Mouse (Mus musculus) bone marrow, adult 2 months (tissue): ENCODE results near the gene Nub1. TPM values are rescaled to one million over a fixed set of nuclear protein-coding genes. Genes with fewer than 3 reads are reported as not detected.
"Not testable (repeated sequence)": the region's sequence is repeated elsewhere in the genome, so short reads cannot be mapped to it uniquely, and the experiment has no call there.

ENCODE experiments used
- H3K27ac ChIP-seq: fragments of 200-500 bp; 2 replicates; pipeline ENCODE4 v1.5.1; 2012; ENCODE audit warnings: low read depth, mild to moderate bottlenecking, control low read depth, inconsistent platforms, low read length; ENCODE audit not compliant: control insufficient read depth, poor library complexity, insufficient read depth
- H3K4me1 ChIP-seq: fragments of 200-500 bp; 2 replicates; pipeline ENCODE4 v1.6.1; 2011; ENCODE audit warnings: low read length; ENCODE audit not compliant: control insufficient read depth, insufficient read depth
- H3K4me3 ChIP-seq: fragments of 200-500 bp; replicated peaks from 2 replicates; pipeline ENCODE3; 2011; ENCODE audit warnings: mild to moderate bottlenecking, low read depth, low read length, control low read depth; ENCODE audit not compliant: control insufficient read depth
- CTCF ChIP-seq: fragments of 200-500 bp; IDR thresholded peaks from 2 replicates; pipeline ENCODE4 v1.5.1; 2011; ENCODE audit warnings: low read length, control low read depth; ENCODE audit not compliant: control insufficient read depth, insufficient read depth
- POLR2A ChIP-seq: fragments of 200-500 bp; IDR thresholded peaks from 2 replicates; pipeline ENCODE4 v1.6.1; 2011; ENCODE audit warnings: low read depth, mild to moderate bottlenecking, control low read depth, low read length, borderline replicate concordance; ENCODE audit not compliant: control insufficient read depth
- WGBS: fragments of 180-500 bp; shearing (Covaris S2); methylation state at CpG from one replicate; pipeline ENCODE4 v1.1.7; 2018; 5-methylcytosine and 5-hydroxymethylcytosine counted together
- polyA plus RNA-seq: library from polyadenylated mRNA; stranded (reverse); fragments of >200 nt; gene quantifications from 2 replicates; pipeline ENCODE4 v1.2.4, GENCODE M21; 2011; ENCODE audit warnings: low replicate concordance; ENCODE audit not compliant: missing spikeins, insufficient read depth, insufficient read length

Nub1 gene
- polyA plus RNA-seq, 1 experiment: 35.7 TPM

DNA sequence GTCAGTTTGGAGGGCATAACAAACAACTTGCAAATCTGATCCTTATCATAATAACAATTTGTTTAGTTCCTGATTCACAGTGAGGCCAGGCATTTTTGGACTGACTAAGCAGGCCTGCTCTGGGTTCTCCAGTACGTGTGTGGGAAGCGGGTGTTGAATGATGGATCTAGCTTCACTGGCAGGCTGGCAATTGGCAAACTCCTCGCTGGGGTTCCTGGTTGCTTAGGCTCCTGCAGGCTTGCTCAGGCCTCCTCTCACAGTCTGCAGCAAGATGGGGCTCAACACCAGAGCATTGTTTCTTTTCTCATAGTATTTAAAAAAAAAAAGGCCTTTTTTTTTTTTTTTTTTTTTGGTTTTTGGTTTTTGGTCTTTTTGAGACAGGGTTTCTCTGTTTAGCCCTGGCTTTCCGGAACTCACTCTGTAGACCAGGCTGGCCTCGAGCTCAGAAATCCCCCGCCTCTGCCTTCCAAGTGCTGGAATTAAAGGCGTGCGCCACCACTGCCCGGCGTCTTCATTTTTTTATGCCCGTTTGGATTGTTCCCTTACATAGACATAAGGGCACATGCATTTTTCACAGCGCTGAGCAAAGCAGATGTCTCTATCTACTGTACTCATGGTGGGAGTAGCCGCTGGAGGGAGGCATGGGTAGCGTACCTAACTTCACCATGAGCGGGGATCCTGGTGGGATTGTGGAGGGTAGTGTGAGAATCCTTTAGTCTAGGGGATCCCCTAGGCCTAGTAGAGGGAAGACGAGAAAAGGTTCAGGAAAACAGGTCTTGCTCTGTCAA, 560 bp upstream of the Nub1 start:
- TF ChIP-seq CTCF (no peak), POLR2A (no peak)
- WGBS: 31% methylated on average over 16 of the region's 16 CpGs
- Histone ChIP-seq H3K27ac (peak overlapping the region; percentile 72), H3K4me3 (peak overlapping the region; percentile 63), H3K4me1 (peaks cover 1% of the 10 kb centered on the region; the same call in 1 of the 2 replicates)

DNA sequence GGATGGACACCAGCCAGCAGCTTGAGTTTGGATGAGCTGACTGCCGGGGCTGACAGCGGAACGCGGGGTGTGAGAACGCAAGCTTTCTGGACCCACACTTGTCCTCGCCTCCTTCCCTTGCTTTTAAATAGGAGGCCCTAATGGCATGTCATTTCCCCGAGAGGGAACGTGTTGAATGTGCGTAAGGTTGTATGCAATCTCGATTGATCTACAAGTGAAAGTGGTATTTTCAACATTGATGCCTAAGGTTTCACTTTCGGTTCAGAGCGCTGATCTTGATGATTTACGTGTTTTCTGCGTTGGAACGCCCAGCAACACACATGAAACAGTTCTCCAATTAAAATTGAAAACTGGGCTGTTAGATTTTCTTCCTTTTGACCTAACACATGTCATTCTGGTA, 844 bp downstream of the Nub1 start:
- H3K4me1 ChIP-seq: peaks cover 1% of the 10 kb centered on the region; the same call in 1 of the 2 replicates
- under 1% methylated on average over 15 of the region's 15 CpGs for WGBS
- TF ChIP-seq POLR2A (no peak; the same call in 1 of the 2 replicates), CTCF (no peak)
- H3K27ac ChIP-seq: peak overlapping the region; percentile 72
- peak overlapping the region; percentile 99 for H3K4me3 ChIP-seq

DNA sequence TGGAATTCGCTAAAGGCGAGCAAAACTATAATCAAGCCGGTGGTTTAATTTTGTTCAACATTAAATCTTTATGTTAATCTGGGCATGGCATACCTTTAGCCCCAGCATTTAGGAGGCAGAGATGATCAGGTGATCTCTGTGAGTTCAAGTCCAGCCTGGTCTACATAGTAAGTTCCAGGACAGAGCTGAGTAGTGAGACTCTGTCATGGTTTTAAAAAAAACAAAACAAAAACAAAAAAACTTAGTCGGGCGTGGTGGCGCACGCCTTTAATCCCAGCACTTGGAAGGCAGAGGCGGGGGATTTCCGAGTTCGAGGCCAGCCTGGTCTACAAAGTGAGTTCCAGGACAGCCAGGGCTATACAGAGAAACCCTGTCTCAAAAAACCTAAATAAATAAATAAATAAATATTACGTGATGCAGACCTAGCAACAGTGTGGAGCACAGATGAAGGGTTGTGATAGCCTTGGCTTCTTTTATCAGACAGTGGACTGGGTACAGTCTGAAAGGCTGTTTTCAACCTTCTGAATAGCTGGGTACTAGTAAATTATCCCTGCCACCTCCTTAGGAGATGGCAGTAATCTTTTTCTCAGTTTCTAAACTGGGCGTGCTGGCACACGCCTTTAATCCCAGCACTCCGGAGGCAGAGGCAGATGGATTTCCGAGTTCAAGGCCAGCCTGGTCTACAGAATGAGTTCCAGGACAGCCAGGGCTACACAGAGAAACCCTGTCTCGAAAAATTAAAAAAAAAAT, 1.5 kb downstream of the Nub1 start:
- not testable (repeated sequence) for H3K4me3 ChIP-seq, H3K27ac ChIP-seq, H3K4me1 ChIP-seq

DNA sequence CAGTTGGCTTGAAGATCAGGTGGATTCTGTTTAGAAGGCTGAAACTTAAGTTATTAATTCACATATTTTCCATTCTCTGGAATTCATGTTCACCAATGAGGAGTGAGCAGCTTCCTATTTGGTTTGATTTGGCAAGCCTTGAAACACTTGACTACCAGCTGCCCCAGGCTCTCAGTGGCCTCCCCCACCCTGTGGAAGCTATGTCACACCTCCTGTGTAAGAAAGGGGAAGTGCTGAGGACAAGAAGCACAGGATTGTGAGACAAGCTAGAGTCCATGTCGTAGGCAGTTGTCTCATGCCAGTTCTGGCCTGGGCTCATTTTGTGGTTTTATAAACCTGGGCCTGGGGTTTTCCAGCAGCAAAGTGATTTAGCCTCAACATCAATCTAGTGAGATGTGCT, 2.4 kb downstream of the Nub1 start:
- no peak for TF ChIP-seq POLR2A
- TF ChIP-seq CTCF: no peak
- Histone ChIP-seq H3K4me1 (peaks cover 1% of the 10 kb centered on the region; the same call in 1 of the 2 replicates), H3K4me3 (no peak overlapping the region), H3K27ac (peak overlapping the region; percentile 10; the same call in 1 of the 2 replicates)
- 0% methylated on average over 1 of the region's 1 CpGs for WGBS

More for the DNA sequence above, 1.5 kb downstream of the Nub1 start:
- 61% methylated on average over 16 of the region's 16 CpGs for WGBS

DNA sequence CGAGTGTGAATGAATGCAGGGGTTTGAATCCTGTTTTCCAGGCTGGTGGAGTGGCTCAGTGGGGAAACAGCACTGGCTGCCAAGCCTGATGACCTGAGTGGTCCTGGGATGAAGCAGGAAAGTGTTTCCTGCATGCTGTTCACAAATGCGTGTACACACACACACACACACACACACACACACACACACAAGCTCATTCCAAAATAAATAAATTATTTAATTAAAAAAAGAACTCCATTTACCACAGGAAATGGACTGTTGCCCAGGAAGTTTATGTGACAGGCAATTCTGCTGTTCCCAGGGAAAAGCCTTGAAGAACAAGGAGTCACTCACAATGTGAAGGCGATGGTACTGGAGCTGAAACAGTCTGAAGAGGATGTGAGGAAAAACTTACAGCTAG, 11.4 kb downstream of the Nub1 start:
- no peak for TF ChIP-seq POLR2A
- no peak for TF ChIP-seq CTCF
- H3K27ac ChIP-seq: no peak overlapping the region
- H3K4me1 ChIP-seq: no peaks in the 10 kb centered on the region
- H3K4me3 ChIP-seq: no peak overlapping the region
- 77% methylated on average over 3 of the region's 3 CpGs for WGBS

DNA sequence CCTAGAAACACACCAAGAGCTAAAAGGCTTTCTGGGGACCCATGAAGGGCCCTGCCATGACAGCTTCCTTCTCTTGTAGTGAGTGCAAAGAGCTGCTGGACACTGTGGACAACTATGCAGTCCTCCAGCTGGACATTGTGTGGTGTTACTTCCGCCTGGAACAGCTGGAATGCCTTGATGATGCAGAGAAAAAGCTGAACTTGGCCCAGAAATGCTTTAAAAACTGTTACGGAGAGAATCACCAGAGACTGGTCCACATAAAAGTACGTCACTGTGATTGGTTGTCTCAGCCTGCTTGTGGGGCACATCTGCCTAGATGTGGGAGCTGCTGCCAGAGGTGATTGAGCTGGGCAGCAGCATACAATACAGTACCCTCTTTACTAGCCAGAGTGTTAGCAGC, 15.9 kb downstream of the Nub1 start:
- Histone ChIP-seq H3K27ac (no peak overlapping the region), H3K4me3 (no peak overlapping the region), H3K4me1 (no peaks in the 10 kb centered on the region)
- WGBS: 88% methylated on average over 3 of the region's 3 CpGs
- TF ChIP-seq POLR2A (no peak), CTCF (no peak)

DNA sequence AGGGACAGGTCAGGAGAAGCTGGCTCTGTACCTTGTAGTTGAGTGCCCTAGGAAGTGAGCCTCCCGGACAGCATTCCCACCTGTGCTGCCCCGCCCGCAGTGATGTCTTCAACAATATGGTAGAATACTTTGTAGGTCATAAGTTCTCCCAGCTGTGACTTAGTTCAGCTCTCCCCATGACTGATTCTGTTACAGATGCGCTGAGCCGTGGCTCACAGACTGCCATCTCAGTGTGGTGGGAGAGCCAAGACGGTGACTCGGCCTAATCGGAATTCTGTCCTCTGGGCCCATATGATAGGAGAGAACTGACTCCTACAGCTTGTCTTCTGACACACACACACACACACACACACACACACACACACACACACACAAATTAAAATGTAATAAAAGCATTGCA, 19.3 kb downstream of the Nub1 start:
- WGBS: 88% methylated on average over 8 of the region's 8 CpGs

DNA sequence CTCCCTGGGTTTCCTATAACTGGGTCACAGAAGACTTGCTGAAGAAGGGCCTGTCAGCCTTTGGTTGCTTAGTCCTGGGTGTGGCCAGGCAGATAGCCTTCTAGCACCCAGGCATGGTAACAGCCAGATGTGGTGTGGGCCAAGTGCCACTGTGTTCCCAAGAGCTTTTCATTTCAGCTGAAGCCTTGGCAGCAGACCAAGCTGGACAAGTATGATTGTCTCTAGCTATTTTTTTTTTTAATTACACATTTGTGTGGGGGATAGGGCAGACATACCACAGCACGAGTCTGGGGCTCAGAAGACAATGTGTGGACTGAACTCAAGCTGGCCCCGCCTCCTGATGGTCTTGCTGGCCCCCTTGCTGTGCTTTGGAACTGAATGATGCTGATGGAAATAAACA, 24.6 kb downstream of the Nub1 start:
- H3K4me1 ChIP-seq: no peaks in the 10 kb centered on the region
- no peak for TF ChIP-seq CTCF
- no peak for TF ChIP-seq POLR2A
- 83% methylated on average over 2 of the region's 2 CpGs for WGBS
- no peak overlapping the region for H3K27ac ChIP-seq
- H3K4me3 ChIP-seq: no peak overlapping the region

More for the DNA sequence above, 19.3 kb downstream of the Nub1 start:
- TF ChIP-seq CTCF (no peak), POLR2A (no peak)
- no peaks in the 10 kb centered on the region for H3K4me1 ChIP-seq
- no peak overlapping the region for H3K27ac ChIP-seq
- no peak overlapping the region for H3K4me3 ChIP-seq

DNA sequence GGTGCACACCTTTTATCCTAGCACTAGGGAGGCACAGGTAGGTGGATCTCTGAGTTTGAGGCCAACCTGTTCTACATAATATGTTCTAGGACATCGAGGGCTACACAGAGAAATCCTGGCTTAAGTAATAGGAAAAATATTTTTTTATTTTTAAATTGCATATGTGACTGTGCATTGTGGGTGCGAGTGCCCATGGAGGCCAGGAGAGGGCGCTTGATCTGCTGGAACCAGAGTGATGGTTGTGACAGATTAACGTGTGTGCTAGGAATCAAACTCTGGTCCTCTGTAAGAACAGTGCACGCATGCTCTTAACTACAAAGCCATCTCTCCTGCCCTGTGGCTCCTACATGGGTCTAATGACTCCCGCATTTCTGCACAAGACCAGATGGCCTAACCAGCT, 26.3 kb downstream of the Nub1 start:
- no peak for TF ChIP-seq POLR2A
- TF ChIP-seq CTCF: no peak
- H3K4me1 ChIP-seq: no peaks in the 10 kb centered on the region
- no peak overlapping the region for H3K4me3 ChIP-seq
- no peak overlapping the region for H3K27ac ChIP-seq
- 90% methylated on average over 6 of the region's 6 CpGs for WGBS
